Mouse (Mus musculus): ENCODE results near the gene Pi16. TPM values are rescaled to one million over a fixed set of nuclear protein-coding genes. Genes with fewer than 3 reads are reported as not detected.

The Pi16 gene
- total RNA-seq, 2 experiments from 2014 or later, result 4.8 to 8.5 TPM

GRCm38 (mm10) chr17:29303856-29304255, 13.6 kb upstream of the Pi16 start:
- ATAC-seq (replicated peaks; ENCODE audit: poor library complexity), result no peak

GRCm38 (mm10) chr17:29304376-29305057, 13.0 kb upstream of the Pi16 start:
- peak; percentile 67 for ATAC-seq (replicated peaks; ENCODE audit: poor library complexity)

GRCm38 (mm10) chr17:29305058-29305806, 12.2 kb upstream of the Pi16 start:
- ATAC-seq (replicated peaks; ENCODE audit: poor library complexity), result no peak

- ATAC-seq (replicated peaks; ENCODE audit: poor library complexity), result no peak
Observed at GRCm38 (mm10) chr17:29305871-29306270, 11.6 kb upstream of the Pi16 start.

GRCm38 (mm10) chr17:29310056-29310623, 7.3 kb upstream of the Pi16 start:
- no peak for ATAC-seq (replicated peaks; ENCODE audit: poor library complexity)

GRCm38 (mm10) chr17:29311602-29312001, 5.9 kb upstream of the Pi16 start:
- no peak for ATAC-seq (replicated peaks; ENCODE audit: poor library complexity)

GRCm38 (mm10) chr17:29312082-29312481, 5.4 kb upstream of the Pi16 start:
- ATAC-seq (replicated peaks; ENCODE audit: poor library complexity), result no peak

- no peak for ATAC-seq (replicated peaks; ENCODE audit: poor library complexity)
Observed at GRCm38 (mm10) chr17:29313300-29313699, 4.2 kb upstream of the Pi16 start.

GRCm38 (mm10) chr17:29315672-29316465, 1.6 kb upstream of the Pi16 start:
- no peak for ATAC-seq (replicated peaks; ENCODE audit: poor library complexity)

GRCm38 (mm10) chr17:29316891-29317290, 589 bp upstream of the Pi16 start:
- ATAC-seq (replicated peaks; ENCODE audit: poor library complexity), result no peak

GRCm38 (mm10) chr17:29318731-29319250, 1.3 kb downstream of the Pi16 start:
- peak; percentile 87 for ATAC-seq (replicated peaks; ENCODE audit: poor library complexity)

- no peak for ATAC-seq (replicated peaks; ENCODE audit: poor library complexity)
Observed at GRCm38 (mm10) chr17:29319476-29319875, 2.0 kb downstream of the Pi16 start.

GRCm38 (mm10) chr17:29319881-29320639, 2.6 kb downstream of the Pi16 start:
- peak; percentile 57 for ATAC-seq (replicated peaks; ENCODE audit: poor library complexity)

- ATAC-seq (replicated peaks; ENCODE audit: poor library complexity), result no peak
Observed at GRCm38 (mm10) chr17:29321765-29322602, 4.5 kb downstream of the Pi16 start.

GRCm38 (mm10) chr17:29322603-29322962, 5.1 kb downstream of the Pi16 start:
- ATAC-seq (replicated peaks; ENCODE audit: poor library complexity), result no peak

- ATAC-seq (replicated peaks; ENCODE audit: poor library complexity), result peak; percentile 36; the same call in 1 of the 2 replicates
Observed at GRCm38 (mm10) chr17:29323625-29324024, 6.1 kb downstream of the Pi16 start.

- no peak for ATAC-seq (replicated peaks; ENCODE audit: poor library complexity)
Observed at GRCm38 (mm10) chr17:29325831-29326230, 8.4 kb downstream of the Pi16 start.

- ATAC-seq (replicated peaks; ENCODE audit: poor library complexity), result no peak
Observed at GRCm38 (mm10) chr17:29326531-29327529, 9.3 kb downstream of the Pi16 start.

All from megakaryocyte progenitor cell, adult 5-6 weeks (primary cell).